Mouse (Mus musculus): ENCODE measurements around the gene Wdfy2. TPM values are rescaled to one million over a fixed set of nuclear protein-coding genes. Genes with fewer than 3 reads are reported as not detected.

Wdfy2 gene
- polyA plus RNA-seq, 1 experiment = 0.56 TPM

- no peak for TF ChIP-seq FLI1 (IDR thresholded peaks at IDR 0.05; ENCODE audit: low read length)
- no peak for TF ChIP-seq GATA1 (IDR thresholded peaks at IDR 0.05; ENCODE audit: borderline replicate concordance, low read length)
- Histone ChIP-seq H3K4me1 (peaks cover 51% of the 10 kb centered on the region), H3K36me3 (replicated peaks; ENCODE audit: low read length) (peaks cover 14% of the 10 kb centered on the region), H3K9me3 (peaks cover 21% of the 10 kb centered on the region), H3K4me3 (replicated peaks) (peak overlapping the region; percentile 4), H3K27me3 (replicated peaks) (peaks cover 37% of the 10 kb centered on the region)
Measured at GRCm38 (mm10) chr14:62858311-62858710, 20.8 kb downstream of the Wdfy2 start.

- Histone ChIP-seq H3K9me3 (peaks cover 21% of the 10 kb centered on the region), H3K4me3 (replicated peaks) (no peak overlapping the region), H3K4me1 (peaks cover 55% of the 10 kb centered on the region), H3K36me3 (replicated peaks; ENCODE audit: low read length) (peaks cover 14% of the 10 kb centered on the region), H3K27me3 (replicated peaks) (peaks cover 18% of the 10 kb centered on the region)
- TF ChIP-seq FLI1 (IDR thresholded peaks at IDR 0.05; ENCODE audit: low read length) (no peak), GATA1 (IDR thresholded peaks at IDR 0.05; ENCODE audit: borderline replicate concordance, low read length) (no peak)
Measured at GRCm38 (mm10) chr14:62862564-62862963, 25.1 kb downstream of the Wdfy2 start.

GRCm38 (mm10) chr14:62864254-62864653 is 26.8 kb downstream of the Wdfy2 start:
- Histone ChIP-seq H3K4me3 (replicated peaks) (peak overlapping the region; percentile 29), H3K9me3 (peaks cover 21% of the 10 kb centered on the region), H3K36me3 (replicated peaks; ENCODE audit: low read length) (peaks cover 14% of the 10 kb centered on the region), H3K27me3 (replicated peaks) (peaks cover 14% of the 10 kb centered on the region), H3K4me1 (peaks cover 41% of the 10 kb centered on the region)
- TF ChIP-seq GATA1 (IDR thresholded peaks at IDR 0.05; ENCODE audit: borderline replicate concordance, low read length) (no peak), FLI1 (IDR thresholded peaks at IDR 0.05; ENCODE audit: low read length) (no peak)

GRCm38 (mm10) chr14:62865405-62865804 is 27.9 kb downstream of the Wdfy2 start:
- no peak overlapping the region for H3K4me3 ChIP-seq (replicated peaks)
- peaks cover 44% of the 10 kb centered on the region for H3K4me1 ChIP-seq
- H3K36me3 ChIP-seq (replicated peaks; ENCODE audit: low read length) = peaks cover 11% of the 10 kb centered on the region
- TF ChIP-seq FLI1 (IDR thresholded peaks at IDR 0.05; ENCODE audit: low read length) = no peak
- peaks cover 12% of the 10 kb centered on the region for H3K27me3 ChIP-seq (replicated peaks)
- peaks cover 16% of the 10 kb centered on the region for H3K9me3 ChIP-seq

GRCm38 (mm10) chr14:62867069-62867468 is 29.6 kb downstream of the Wdfy2 start:
- Histone ChIP-seq H3K27me3 (replicated peaks) (peaks cover 3% of the 10 kb centered on the region), H3K4me3 (replicated peaks) (no peak overlapping the region), H3K9me3 (no peaks in the 10 kb centered on the region), H3K36me3 (replicated peaks; ENCODE audit: low read length) (no peaks in the 10 kb centered on the region), H3K4me1 (peaks cover 44% of the 10 kb centered on the region)
- TF ChIP-seq GATA1 (IDR thresholded peaks at IDR 0.05; ENCODE audit: borderline replicate concordance, low read length) (no peak), FLI1 (IDR thresholded peaks at IDR 0.05; ENCODE audit: low read length) (no peak)

GRCm38 (mm10) chr14:62867576-62867975 is 30.1 kb downstream of the Wdfy2 start:
- H3K4me3 ChIP-seq (replicated peaks) = no peak overlapping the region
- H3K4me1 ChIP-seq = peaks cover 42% of the 10 kb centered on the region
- H3K9me3 ChIP-seq = no peaks in the 10 kb centered on the region
- no peak for TF ChIP-seq GATA1 (IDR thresholded peaks at IDR 0.05; ENCODE audit: borderline replicate concordance, low read length)
- TF ChIP-seq FLI1 (IDR thresholded peaks at IDR 0.05; ENCODE audit: low read length) = no peak
- H3K27me3 ChIP-seq (replicated peaks) = peaks cover 3% of the 10 kb centered on the region
- H3K36me3 ChIP-seq (replicated peaks; ENCODE audit: low read length) = no peaks in the 10 kb centered on the region

- peaks cover 36% of the 10 kb centered on the region for H3K4me1 ChIP-seq
- peaks cover 3% of the 10 kb centered on the region for H3K27me3 ChIP-seq (replicated peaks)
- H3K9me3 ChIP-seq = no peaks in the 10 kb centered on the region
- H3K4me3 ChIP-seq (replicated peaks) = no peak overlapping the region
- no peaks in the 10 kb centered on the region for H3K36me3 ChIP-seq (replicated peaks; ENCODE audit: low read length)
- TF ChIP-seq GATA1 (IDR thresholded peaks at IDR 0.05; ENCODE audit: borderline replicate concordance, low read length) (no peak), FLI1 (IDR thresholded peaks at IDR 0.05; ENCODE audit: low read length) (no peak)
Measured at GRCm38 (mm10) chr14:62868254-62868653, 30.8 kb downstream of the Wdfy2 start.

GRCm38 (mm10) chr14:62870238-62870638 is 32.8 kb downstream of the Wdfy2 start:
- Histone ChIP-seq H3K9me3 (no peaks in the 10 kb centered on the region), H3K36me3 (replicated peaks; ENCODE audit: low read length) (no peaks in the 10 kb centered on the region), H3K4me3 (replicated peaks) (no peak overlapping the region), H3K4me1 (peaks cover 18% of the 10 kb centered on the region), H3K27me3 (replicated peaks) (peaks cover 3% of the 10 kb centered on the region)
- no peak for TF ChIP-seq FLI1 (IDR thresholded peaks at IDR 0.05; ENCODE audit: low read length)
- no peak for TF ChIP-seq GATA1 (IDR thresholded peaks at IDR 0.05; ENCODE audit: borderline replicate concordance, low read length)

GRCm38 (mm10) chr14:62871431-62871830 is 34.0 kb downstream of the Wdfy2 start:
- H3K4me1 ChIP-seq = peaks cover 13% of the 10 kb centered on the region
- TF ChIP-seq GATA1 (IDR thresholded peaks at IDR 0.05; ENCODE audit: borderline replicate concordance, low read length) = no peak
- no peak for TF ChIP-seq FLI1 (IDR thresholded peaks at IDR 0.05; ENCODE audit: low read length)

GRCm38 (mm10) chr14:62871932-62872331 is 34.5 kb downstream of the Wdfy2 start:
- Histone ChIP-seq H3K27me3 (replicated peaks) (no peaks in the 10 kb centered on the region), H3K4me1 (peaks cover 16% of the 10 kb centered on the region; the same call in 1 of the 2 replicates)
- TF ChIP-seq GATA1 (IDR thresholded peaks at IDR 0.05; ENCODE audit: borderline replicate concordance, low read length) (no peak), FLI1 (IDR thresholded peaks at IDR 0.05; ENCODE audit: low read length) (no peak)

More at GRCm38 (mm10) chr14:62871431-62871830, 34.0 kb downstream of the Wdfy2 start:
- no peaks in the 10 kb centered on the region for H3K36me3 ChIP-seq (replicated peaks; ENCODE audit: low read length)
- peaks cover under 1% of the 10 kb centered on the region for H3K27me3 ChIP-seq (replicated peaks)
- no peaks in the 10 kb centered on the region for H3K9me3 ChIP-seq
- no peak overlapping the region for H3K4me3 ChIP-seq (replicated peaks)

GRCm38 (mm10) chr14:62873820-62874219 is 36.3 kb downstream of the Wdfy2 start:
- Histone ChIP-seq H3K4me3 (replicated peaks) (no peak overlapping the region), H3K27me3 (replicated peaks) (no peaks in the 10 kb centered on the region), H3K4me1 (peaks cover 32% of the 10 kb centered on the region), H3K9me3 (no peaks in the 10 kb centered on the region), H3K36me3 (replicated peaks; ENCODE audit: low read length) (no peaks in the 10 kb centered on the region)
- TF ChIP-seq GATA1 (IDR thresholded peaks at IDR 0.05; ENCODE audit: borderline replicate concordance, low read length) (no peak), FLI1 (IDR thresholded peaks at IDR 0.05; ENCODE audit: low read length) (no peak)

More at GRCm38 (mm10) chr14:62871932-62872331, 34.5 kb downstream of the Wdfy2 start:
- Histone ChIP-seq H3K9me3 (no peaks in the 10 kb centered on the region), H3K36me3 (replicated peaks; ENCODE audit: low read length) (no peaks in the 10 kb centered on the region), H3K4me3 (replicated peaks) (no peak overlapping the region)
